Mouse (Mus musculus): Measurements from ENCODE around the gene Tgfbr3l. TPM values are rescaled to one million over a fixed set of nuclear protein-coding genes. Genes with fewer than 3 reads are reported as not detected.

Gene Tgfbr3l
- 6.8 and 13.2 TPM in 2 replicates for total RNA-seq (2023)

GRCm38 (mm10) chr8:4247951-4248540 lies at the start of gene Tgfbr3l:
TSS of gene Tgfbr3l (plus strand) at chr8:4248214.

GRCm38 (mm10) chr8:4216791-4217621 lies 31.0 kb upstream of the Tgfbr3l start, which contains the start of gene Prr36:
TSS of gene Prr36 (minus strand) at chr8:4217459.

GRCm38 (mm10) chr8:4226739-4227347 lies 21.2 kb upstream of the Tgfbr3l start, which contains the start of gene Lrrc8e:
TSS of gene Lrrc8e (plus strand) at chr8:4226827.

GRCm38 (mm10) chr8:4238434-4239192 lies 9.4 kb upstream of the Tgfbr3l start, which contains the start of the genes Map2k7 and Gm49320:
TSS of gene Map2k7 (plus strand) at chr8:4238740.
TSS of gene Gm49320 (plus strand) at chr8:4238865.

GRCm38 (mm10) chr8:4252934-4253841 lies 5.2 kb downstream of the Tgfbr3l start, which contains the start of gene Snapc2:
TSS of gene Snapc2 (plus strand) at chr8:4253080.

GRCm38 (mm10) chr8:4259125-4259804 lies 11.3 kb downstream of the Tgfbr3l start, which contains the start of gene Ctxn1:
TSS of gene Ctxn1 (minus strand) at chr8:4259274.

GRCm38 (mm10) chr8:4275275-4276110 lies 27.5 kb downstream of the Tgfbr3l start, which contains the start of gene Timm44:
TSS of gene Timm44 (minus strand) at chr8:4275913.

Other genes with a start within 250 kb of the Tgfbr3l start
- gene Cd209f, start 142.4 kb upstream of the Tgfbr3l start, total RNA-seq (2023) = not detected in 2 replicates
- gene Cd209g, start 114.1 kb upstream of the Tgfbr3l start, total RNA-seq (2023) = not detected in 2 replicates
- 12.1 and 13.4 TPM in 2 replicates for gene Evi5l, start 81.6 kb upstream of the Tgfbr3l start, total RNA-seq (2023)
- gene Prr36, start 30.8 kb upstream of the Tgfbr3l start, total RNA-seq (2023) = 0.29 and 0.41 TPM in 2 replicates
- gene Lrrc8e, start 21.4 kb upstream of the Tgfbr3l start, total RNA-seq (2023) = not detected in 2 replicates
- 51.2 TPM in 2 replicates for gene Map2k7, start 9.5 kb upstream of the Tgfbr3l start, total RNA-seq (2023)
- gene Gm49320, start 9.3 kb upstream of the Tgfbr3l start, total RNA-seq (2023) = not detected in 2 replicates
- gene Snapc2, start 4.9 kb downstream of the Tgfbr3l start, total RNA-seq (2023) = 11.4 and 12.5 TPM in 2 replicates
- 0.34 and 0.51 TPM in 2 replicates for gene Ctxn1, start 11.1 kb downstream of the Tgfbr3l start, total RNA-seq (2023)
- gene Timm44, start 27.7 kb downstream of the Tgfbr3l start, total RNA-seq (2023) = 35.0 and 36.3 TPM in 2 replicates
- 9.1 and 10.6 TPM in 2 replicates for gene Ccl25, start 77.0 kb downstream of the Tgfbr3l start, total RNA-seq (2023)
- gene Elavl1, start 77.2 kb downstream of the Tgfbr3l start, total RNA-seq (2023) = 60.7 and 69.5 TPM in 2 replicates
- gene Cers4, start 244.8 kb downstream of the Tgfbr3l start, total RNA-seq (2023) = 2.7 and 4.5 TPM in 2 replicates